Mouse (Mus musculus): ENCODE results near the gene Gm20388. TPM values are rescaled to one million over a fixed set of nuclear protein-coding genes. Genes with fewer than 3 reads are reported as not detected.
"Not testable (repeated sequence)": the region's sequence is repeated elsewhere in the genome, so short reads cannot be mapped to it uniquely, and the experiment has no call there.

Gene Gm20388
- total and polyA plus RNA-seq, 2 experiments from 2014 or later = 51.3 TPM; not detected in 1

GRCm38 (mm10) chr8:120363552-120364071, 453.0 kb downstream of the Gm20388 start:
- H3K4me2 ChIP-seq (ENCODE audit: low read depth) = no peak overlapping the region
- ATAC-seq (no peak), DNase-seq (no peak)
- H3K4me3 ChIP-seq (ENCODE audit: low read depth, low read length) = no peak overlapping the region
- H3K27ac ChIP-seq (ENCODE audit: low read depth, low read length) = no peak overlapping the region
- no peaks in the 10 kb centered on the region for H3K27me3 ChIP-seq (ENCODE audit: insufficient read depth, low read length)
- 73% methylated on average over 10 of the region's 10 CpGs for WGBS
- peak; percentile 55 for TF ChIP-seq CTCF (IDR thresholded peaks at IDR 0.05; ENCODE audit: low read depth)
- no peaks in the 10 kb centered on the region for H3K36me3 ChIP-seq (ENCODE audit: insufficient read depth)
- H3K4me1 ChIP-seq (ENCODE audit: insufficient read depth) = no peaks in the 10 kb centered on the region
- no peak overlapping the region for H3K9ac ChIP-seq
- H3K9me3 ChIP-seq (ENCODE audit: low read length) = no peaks in the 10 kb centered on the region

GRCm38 (mm10) chr8:120364093-120364725, 453.6 kb downstream of the Gm20388 start:
- H3K9me3 ChIP-seq (ENCODE audit: low read length) = no peaks in the 10 kb centered on the region
- no peak overlapping the region for H3K27ac ChIP-seq (ENCODE audit: low read depth, low read length)
- peak; percentile 41 for TF ChIP-seq CTCF (IDR thresholded peaks at IDR 0.05; ENCODE audit: low read depth)
- no peak for ATAC-seq
- H3K4me1 ChIP-seq (ENCODE audit: insufficient read depth) = no peaks in the 10 kb centered on the region
- no peak overlapping the region for H3K4me2 ChIP-seq (ENCODE audit: low read depth)
- H3K36me3 ChIP-seq (ENCODE audit: insufficient read depth) = no peaks in the 10 kb centered on the region
- H3K9ac ChIP-seq = no peak overlapping the region
- no peak for DNase-seq
- H3K27me3 ChIP-seq (ENCODE audit: insufficient read depth, low read length) = no peaks in the 10 kb centered on the region
- 51% methylated on average over 7 of the region's 7 CpGs for WGBS
- H3K4me3 ChIP-seq (ENCODE audit: low read depth, low read length) = no peak overlapping the region

DNA sequence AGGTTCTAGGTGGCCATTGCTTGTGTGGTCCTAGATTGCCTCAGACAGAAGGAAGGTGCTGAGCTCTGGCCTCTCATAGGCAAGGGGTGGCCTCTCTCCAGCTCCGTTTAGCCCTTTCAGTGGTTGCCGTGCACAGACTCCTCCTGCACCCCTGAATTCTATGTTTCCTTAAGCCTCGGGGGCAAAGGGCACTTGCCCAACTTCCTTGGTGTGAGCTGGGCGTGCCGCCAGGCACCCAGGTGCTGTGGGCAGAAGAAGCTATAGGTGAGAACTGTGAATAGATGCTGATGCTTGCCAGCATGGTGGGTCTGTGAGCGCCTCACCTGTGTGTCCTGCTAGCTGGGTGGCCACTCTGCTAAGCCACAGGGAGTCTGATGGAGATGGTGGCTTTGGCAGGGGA, 456.2 kb downstream of the Gm20388 start:
- 76% methylated on average over 6 of the region's 6 CpGs for WGBS
- no peak for TF ChIP-seq CTCF (IDR thresholded peaks at IDR 0.05; ENCODE audit: low read depth)
- Histone ChIP-seq H3K4me2 (ENCODE audit: low read depth) (no peak overlapping the region), H3K9ac (no peak overlapping the region), H3K9me3 (ENCODE audit: low read length) (no peaks in the 10 kb centered on the region), H3K27me3 (ENCODE audit: insufficient read depth, low read length) (no peaks in the 10 kb centered on the region), H3K4me3 (ENCODE audit: low read depth, low read length) (no peak overlapping the region), H3K36me3 (ENCODE audit: insufficient read depth) (no peaks in the 10 kb centered on the region), H3K27ac (ENCODE audit: low read depth, low read length) (no peak overlapping the region), H3K4me1 (ENCODE audit: insufficient read depth) (no peaks in the 10 kb centered on the region)
- DNase-seq (no peak), ATAC-seq (no peak)

GRCm38 (mm10) chr8:120368191-120368590, 457.6 kb downstream of the Gm20388 start:
- ATAC-seq; H3K27me3 ChIP-seq (ENCODE audit: insufficient read depth, low read length); H3K36me3 ChIP-seq (ENCODE audit: insufficient read depth); H3K9ac ChIP-seq; H3K9me3 ChIP-seq (ENCODE audit: low read length); H3K4me3 ChIP-seq (ENCODE audit: low read depth, low read length); H3K4me2 ChIP-seq (ENCODE audit: low read depth); H3K27ac ChIP-seq (ENCODE audit: low read depth, low read length); H3K4me1 ChIP-seq (ENCODE audit: insufficient read depth); DNase-seq: not testable (repeated sequence)
- WGBS = 58% methylated on average over 1 of the region's 1 CpGs

- DNase-seq = peak; percentile 75
- Histone ChIP-seq H3K36me3 (ENCODE audit: insufficient read depth) (no peaks in the 10 kb centered on the region), H3K4me1 (ENCODE audit: insufficient read depth) (no peaks in the 10 kb centered on the region), H3K9ac (no peak overlapping the region), H3K4me2 (ENCODE audit: low read depth) (no peak overlapping the region), H3K9me3 (ENCODE audit: low read length) (no peaks in the 10 kb centered on the region), H3K4me3 (ENCODE audit: low read depth, low read length) (no peak overlapping the region), H3K27me3 (ENCODE audit: insufficient read depth, low read length) (no peaks in the 10 kb centered on the region), H3K27ac (ENCODE audit: low read depth, low read length) (no peak overlapping the region)
- ATAC-seq = peak; percentile 86
- peak; percentile 37 for TF ChIP-seq CTCF (IDR thresholded peaks at IDR 0.05; ENCODE audit: low read depth)
- WGBS = 27% methylated on average over 11 of the region's 11 CpGs
Observed at GRCm38 (mm10) chr8:120368814-120369649, 458.4 kb downstream of the Gm20388 start.

GRCm38 (mm10) chr8:120369956-120370355, 459.3 kb downstream of the Gm20388 start:
- 70% methylated on average over 7 of the region's 7 CpGs for WGBS
- ATAC-seq = no peak
- no peak for TF ChIP-seq CTCF (IDR thresholded peaks at IDR 0.05; ENCODE audit: low read depth)
- H3K27ac ChIP-seq (ENCODE audit: low read depth, low read length) = no peak overlapping the region
- H3K9ac ChIP-seq = no peak overlapping the region
- no peaks in the 10 kb centered on the region for H3K27me3 ChIP-seq (ENCODE audit: insufficient read depth, low read length)
- H3K4me1 ChIP-seq (ENCODE audit: insufficient read depth) = no peaks in the 10 kb centered on the region
- H3K9me3 ChIP-seq (ENCODE audit: low read length) = no peaks in the 10 kb centered on the region
- no peak overlapping the region for H3K4me3 ChIP-seq (ENCODE audit: low read depth, low read length)
- H3K4me2 ChIP-seq (ENCODE audit: low read depth) = no peak overlapping the region
- no peak for DNase-seq
- H3K36me3 ChIP-seq (ENCODE audit: insufficient read depth) = no peaks in the 10 kb centered on the region

DNA sequence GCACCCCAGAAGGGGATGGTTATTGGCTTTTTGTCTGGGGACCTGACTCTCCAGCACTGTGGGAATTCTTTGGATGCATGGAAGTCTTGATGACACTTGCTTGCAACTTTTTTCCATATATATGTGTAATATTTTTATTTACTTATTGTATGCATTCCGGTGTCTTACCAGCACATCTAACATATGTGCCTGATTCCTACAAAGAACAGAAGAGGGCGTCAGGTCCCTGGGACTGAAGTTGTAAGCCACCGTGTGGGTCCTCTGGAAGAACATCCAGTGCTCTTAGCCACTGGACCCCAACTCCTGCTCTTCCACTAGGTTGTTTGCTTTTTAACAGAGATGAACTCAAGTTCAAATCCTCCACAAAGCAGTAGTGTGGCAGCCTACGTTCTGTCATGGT, 459.8 kb downstream of the Gm20388 start:
- no peaks in the 10 kb centered on the region for H3K9me3 ChIP-seq (ENCODE audit: low read length)
- TF ChIP-seq CTCF (IDR thresholded peaks at IDR 0.05; ENCODE audit: low read depth) = peak; percentile 29
- H3K27me3 ChIP-seq (ENCODE audit: insufficient read depth, low read length) = no peaks in the 10 kb centered on the region
- ATAC-seq (no peak), DNase-seq (no peak)
- no peak overlapping the region for H3K27ac ChIP-seq (ENCODE audit: low read depth, low read length)
- no peak overlapping the region for H3K4me2 ChIP-seq (ENCODE audit: low read depth)
- H3K9ac ChIP-seq = no peak overlapping the region
- H3K36me3 ChIP-seq (ENCODE audit: insufficient read depth) = no peaks in the 10 kb centered on the region
- no peak overlapping the region for H3K4me3 ChIP-seq (ENCODE audit: low read depth, low read length)
- 65% methylated on average over 4 of the region's 4 CpGs for WGBS
- no peaks in the 10 kb centered on the region for H3K4me1 ChIP-seq (ENCODE audit: insufficient read depth)

All from forebrain, postnatal 0 days (tissue).